Mouse (Mus musculus): ENCODE measurements around the gene Ank2. TPM values are rescaled to one million over a fixed set of nuclear protein-coding genes. Genes with fewer than 3 reads are reported as not detected.
"Not testable (repeated sequence)": the region's sequence is repeated elsewhere in the genome, so short reads cannot be mapped to it uniquely, and the experiment has no call there.

The Ank2 gene
- polyA plus RNA-seq, 1 experiment from 2014 or later = 131 TPM

DNA sequence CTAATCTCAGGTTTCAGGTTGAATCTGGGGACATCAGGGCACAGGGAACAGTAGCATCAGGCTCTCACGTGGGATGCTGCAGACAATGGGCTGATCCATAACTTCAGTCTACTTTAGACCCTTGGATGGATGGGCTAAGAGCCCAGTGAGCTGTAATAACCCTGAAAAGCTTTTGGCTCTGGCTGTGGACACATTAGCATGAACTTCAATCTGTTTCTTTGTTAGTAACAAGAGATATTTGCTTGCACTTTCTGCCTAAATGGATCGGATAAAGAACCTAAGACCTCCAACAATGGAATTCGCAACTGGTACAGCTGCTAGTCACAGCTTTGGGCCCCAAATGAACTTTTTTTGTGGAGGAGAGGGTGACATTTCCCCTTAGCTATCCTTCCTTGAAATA, 94.8 kb downstream of the Ank2 start:
- H3K36me3 ChIP-seq = no peaks in the 10 kb centered on the region
- no peaks in the 10 kb centered on the region for H3K27me3 ChIP-seq
- 44% methylated on average over 3 of the region's 3 CpGs for WGBS
- H3K9me3 ChIP-seq (replicated peaks) = no peaks in the 10 kb centered on the region
- no peak for ATAC-seq (ENCODE audit: low FRiP score)
- H3K4me1 ChIP-seq = peaks cover 25% of the 10 kb centered on the region
- H3K27ac ChIP-seq = no peak overlapping the region
- H3K9ac ChIP-seq = no peak overlapping the region
- H3K4me2 ChIP-seq (replicated peaks) = no peak overlapping the region
- H3K4me3 ChIP-seq = no peak overlapping the region

DNA sequence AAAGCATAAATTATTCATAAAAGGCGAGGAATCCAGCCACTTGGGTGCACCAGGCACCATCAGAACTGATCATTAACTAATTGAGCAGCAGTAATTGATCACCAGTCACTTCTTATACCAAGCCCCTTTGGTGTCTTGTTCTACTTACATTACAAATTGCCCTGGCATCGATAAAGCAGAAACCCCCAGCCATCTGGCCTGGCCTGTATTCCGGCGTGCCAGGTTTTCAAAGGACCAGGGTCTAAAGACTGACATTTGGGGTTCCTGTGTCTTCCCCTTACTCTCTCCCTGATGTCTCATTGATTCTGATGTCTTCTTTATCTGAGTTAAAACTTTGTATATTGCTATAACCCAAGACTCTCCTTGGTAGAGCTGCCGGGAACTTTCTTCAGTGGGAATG, 98.2 kb downstream of the Ank2 start:
- 80% methylated on average over 5 of the region's 5 CpGs for WGBS
- ATAC-seq (ENCODE audit: low FRiP score) = 0 out of 2 replicates have a peak, but pooled peaks have one; percentile 12
- no peak overlapping the region for H3K27ac ChIP-seq

DNA sequence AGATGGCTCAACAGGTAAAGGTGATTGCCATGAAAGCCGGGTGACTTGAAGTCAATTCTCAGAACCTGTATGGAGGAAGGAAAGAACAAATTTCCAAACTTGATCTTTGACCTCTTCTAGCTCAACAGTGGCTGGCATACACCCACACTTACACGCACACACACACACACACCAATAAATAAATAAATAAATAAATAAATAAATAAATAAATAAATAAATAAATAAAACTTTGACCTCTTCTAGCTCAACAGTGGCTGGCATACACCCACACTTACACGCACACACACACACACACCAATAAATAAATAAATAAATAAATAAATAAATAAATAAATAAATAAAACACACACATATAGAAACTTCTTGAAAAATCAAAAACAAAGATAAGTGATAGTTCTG, 98.7 kb downstream of the Ank2 start:
- not testable (repeated sequence) for H3K9ac ChIP-seq; H3K4me2 ChIP-seq (replicated peaks); H3K4me3 ChIP-seq; H3K27ac ChIP-seq; H3K4me1 ChIP-seq; H3K27me3 ChIP-seq; H3K9me3 ChIP-seq (replicated peaks)
- ATAC-seq (ENCODE audit: low FRiP score) = peak; percentile 53; the same call in 1 of the 2 replicates
- peaks cover 10% of the 10 kb centered on the region; the same call in 1 of the 2 replicates for H3K36me3 ChIP-seq
- WGBS = 96% methylated on average over 3 of the region's 3 CpGs

More for the DNA sequence above, 98.2 kb downstream of the Ank2 start:
- Histone ChIP-seq H3K4me2 (replicated peaks) (no peak overlapping the region), H3K4me1 (peaks cover 6% of the 10 kb centered on the region), H3K27me3 (no peaks in the 10 kb centered on the region), H3K36me3 (peaks cover 10% of the 10 kb centered on the region; the same call in 1 of the 2 replicates), H3K9me3 (replicated peaks) (no peaks in the 10 kb centered on the region), H3K4me3 (no peak overlapping the region), H3K9ac (no peak overlapping the region)

DNA sequence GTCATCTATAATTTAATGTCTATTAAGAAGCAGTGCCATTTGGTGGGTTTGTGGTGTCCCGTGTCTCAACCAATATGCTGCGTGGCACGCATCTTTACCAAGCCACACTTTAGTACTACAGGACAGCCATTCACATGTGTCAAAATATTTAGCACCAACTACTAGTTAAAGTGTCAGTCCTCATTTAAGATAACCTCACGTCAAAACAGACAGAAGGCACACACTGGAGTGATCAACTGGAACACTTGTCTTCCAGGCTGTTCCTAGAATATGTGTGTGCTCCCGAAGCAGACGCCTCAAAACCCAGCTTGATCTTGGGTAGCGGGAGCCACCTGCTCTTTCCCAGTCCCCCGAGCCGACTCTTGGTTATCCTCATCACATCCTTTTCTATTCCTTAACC, 101.4 kb downstream of the Ank2 start:
- ATAC-seq (ENCODE audit: low FRiP score) = no peak
- no peak overlapping the region for H3K27ac ChIP-seq

DNA sequence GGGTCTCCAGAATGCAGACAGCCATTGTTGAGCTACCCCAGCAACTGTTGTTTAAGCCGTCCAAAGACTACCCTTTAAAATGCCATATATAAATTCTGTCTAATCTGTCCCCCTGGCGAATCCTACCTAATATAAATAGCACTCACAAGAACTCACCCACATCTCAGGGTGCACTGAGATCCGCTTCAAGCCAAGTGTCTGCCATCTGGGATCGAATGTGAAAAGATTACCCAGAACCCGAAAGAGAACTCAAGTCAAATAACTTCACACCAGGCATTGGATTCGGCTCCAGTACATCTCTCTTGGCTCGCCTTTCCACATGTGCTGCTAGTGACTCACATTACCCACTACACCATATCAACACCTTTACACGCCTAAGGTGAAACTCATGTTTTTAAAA, 103.9 kb downstream of the Ank2 start:
- WGBS = 91% methylated on average over 8 of the region's 8 CpGs
- no peaks in the 10 kb centered on the region for H3K27me3 ChIP-seq
- no peaks in the 10 kb centered on the region for H3K4me1 ChIP-seq

More for the DNA sequence above, 101.4 kb downstream of the Ank2 start:
- H3K4me2 ChIP-seq (replicated peaks) = no peak overlapping the region
- no peak overlapping the region for H3K4me3 ChIP-seq
- H3K36me3 ChIP-seq = peaks cover 10% of the 10 kb centered on the region; the same call in 1 of the 2 replicates
- no peaks in the 10 kb centered on the region for H3K9me3 ChIP-seq (replicated peaks)
- H3K4me1 ChIP-seq = no peaks in the 10 kb centered on the region
- WGBS = 93% methylated on average over 9 of the region's 9 CpGs
- H3K9ac ChIP-seq = no peak overlapping the region
- no peaks in the 10 kb centered on the region for H3K27me3 ChIP-seq

DNA sequence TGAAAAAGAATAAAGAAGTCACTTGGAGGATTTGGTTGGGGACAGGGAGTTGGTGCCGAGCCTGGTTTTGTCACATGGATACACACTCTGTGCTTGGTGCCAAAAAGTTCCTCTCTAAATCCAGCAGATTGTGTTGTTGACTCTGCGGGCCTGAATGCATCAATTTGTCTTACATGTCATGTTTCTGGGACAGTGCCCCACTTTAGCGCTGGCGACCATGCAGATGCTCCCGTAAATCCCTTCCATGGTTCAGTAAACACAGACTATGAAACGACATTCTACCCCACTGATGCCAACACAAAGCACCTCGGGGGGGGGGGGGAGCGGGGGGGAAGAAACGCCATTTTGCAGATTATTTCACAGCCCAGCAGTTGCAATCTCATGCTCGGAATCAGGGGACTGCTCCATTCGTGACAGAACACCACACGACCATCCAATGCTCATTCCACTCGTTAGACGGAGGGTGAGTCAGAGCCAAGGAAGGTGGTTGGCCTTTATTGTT, 112.1 kb downstream of the Ank2 start:
- Histone ChIP-seq H3K4me2 (replicated peaks) (no peak overlapping the region), H3K27me3 (0 out of 2 replicates have a peak, but pooled peaks cover 4% of the 10 kb centered on the region), H3K9ac (no peak overlapping the region), H3K27ac (no peak overlapping the region; the same call in 1 of the 2 replicates), H3K4me1 (no peaks in the 10 kb centered on the region), H3K4me3 (no peak overlapping the region), H3K36me3 (no peaks in the 10 kb centered on the region), H3K9me3 (replicated peaks) (no peaks in the 10 kb centered on the region)
- 22% methylated on average over 14 of the region's 14 CpGs for WGBS
- peak; percentile 91 for ATAC-seq (ENCODE audit: low FRiP score)

More for the DNA sequence above, 103.9 kb downstream of the Ank2 start:
- peaks cover 10% of the 10 kb centered on the region; the same call in 1 of the 2 replicates for H3K36me3 ChIP-seq
- H3K9me3 ChIP-seq (replicated peaks) = no peaks in the 10 kb centered on the region
- no peak overlapping the region for H3K4me2 ChIP-seq (replicated peaks)
- no peak overlapping the region for H3K9ac ChIP-seq
- H3K4me3 ChIP-seq = no peak overlapping the region
- no peak for ATAC-seq (ENCODE audit: low FRiP score)
- H3K27ac ChIP-seq = no peak overlapping the region

DNA sequence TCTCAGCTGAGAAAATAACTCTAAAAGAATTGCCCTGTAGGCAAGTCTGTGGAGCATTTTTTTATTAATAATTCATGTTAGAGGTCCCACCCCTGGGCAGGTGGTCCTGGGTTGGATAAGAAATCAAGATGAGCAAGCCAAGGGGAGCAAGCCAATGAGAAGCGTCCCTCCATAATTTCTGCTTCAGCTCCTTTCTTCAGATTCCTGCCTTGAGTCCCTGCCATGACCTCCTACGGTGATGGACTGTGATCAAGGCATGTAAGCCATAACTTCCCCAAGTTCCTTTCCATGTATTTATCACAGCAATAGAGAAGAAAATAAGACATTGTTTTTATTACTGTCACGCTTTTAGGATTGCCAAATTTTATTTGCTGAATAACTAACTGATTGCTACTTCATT, 115.9 kb downstream of the Ank2 start:
- Histone ChIP-seq H3K4me2 (replicated peaks) (no peak overlapping the region), H3K27me3 (0 out of 2 replicates have a peak, but pooled peaks cover 4% of the 10 kb centered on the region), H3K9me3 (replicated peaks) (no peaks in the 10 kb centered on the region), H3K36me3 (no peaks in the 10 kb centered on the region), H3K4me3 (no peak overlapping the region), H3K27ac (no peak overlapping the region), H3K4me1 (no peaks in the 10 kb centered on the region), H3K9ac (no peak overlapping the region)
- no peak for ATAC-seq (ENCODE audit: low FRiP score)
- 93% methylated on average over 3 of the region's 3 CpGs for WGBS

DNA sequence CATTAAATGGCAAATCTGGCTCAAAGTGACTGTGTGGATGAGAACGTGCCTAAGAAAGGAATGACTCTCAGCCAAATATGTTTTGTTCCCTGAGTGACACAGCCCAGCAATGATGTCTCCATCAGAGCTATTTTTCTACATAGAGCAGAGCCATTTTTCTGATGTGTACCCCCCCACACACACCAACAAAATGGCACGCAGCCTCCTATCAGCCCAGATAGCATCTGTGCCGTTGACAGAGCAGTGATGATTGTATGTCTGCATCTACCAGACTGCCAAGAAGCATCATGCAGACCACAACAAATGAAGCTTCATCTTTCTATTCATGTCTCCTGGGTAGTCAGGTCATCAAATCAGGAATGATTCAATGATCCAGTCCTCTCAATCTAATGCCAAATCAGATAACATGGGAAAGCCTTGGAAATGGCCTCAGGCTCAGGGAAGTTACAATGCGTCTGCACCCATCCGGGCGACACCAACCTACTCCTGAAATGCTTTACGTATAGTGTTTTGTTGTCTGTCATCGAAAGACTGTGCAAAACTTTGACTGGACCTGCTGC, 122.2 kb downstream of the Ank2 start:
- no peak overlapping the region for H3K9ac ChIP-seq
- WGBS = 86% methylated on average over 8 of the region's 8 CpGs
- no peak overlapping the region for H3K4me2 ChIP-seq (replicated peaks)
- no peak overlapping the region for H3K27ac ChIP-seq
- H3K27me3 ChIP-seq = no peaks in the 10 kb centered on the region
- ATAC-seq (ENCODE audit: low FRiP score) = no peak
- H3K9me3 ChIP-seq (replicated peaks) = no peaks in the 10 kb centered on the region
- no peak overlapping the region for H3K4me3 ChIP-seq
- no peaks in the 10 kb centered on the region for H3K36me3 ChIP-seq
- peaks cover 19% of the 10 kb centered on the region for H3K4me1 ChIP-seq

DNA sequence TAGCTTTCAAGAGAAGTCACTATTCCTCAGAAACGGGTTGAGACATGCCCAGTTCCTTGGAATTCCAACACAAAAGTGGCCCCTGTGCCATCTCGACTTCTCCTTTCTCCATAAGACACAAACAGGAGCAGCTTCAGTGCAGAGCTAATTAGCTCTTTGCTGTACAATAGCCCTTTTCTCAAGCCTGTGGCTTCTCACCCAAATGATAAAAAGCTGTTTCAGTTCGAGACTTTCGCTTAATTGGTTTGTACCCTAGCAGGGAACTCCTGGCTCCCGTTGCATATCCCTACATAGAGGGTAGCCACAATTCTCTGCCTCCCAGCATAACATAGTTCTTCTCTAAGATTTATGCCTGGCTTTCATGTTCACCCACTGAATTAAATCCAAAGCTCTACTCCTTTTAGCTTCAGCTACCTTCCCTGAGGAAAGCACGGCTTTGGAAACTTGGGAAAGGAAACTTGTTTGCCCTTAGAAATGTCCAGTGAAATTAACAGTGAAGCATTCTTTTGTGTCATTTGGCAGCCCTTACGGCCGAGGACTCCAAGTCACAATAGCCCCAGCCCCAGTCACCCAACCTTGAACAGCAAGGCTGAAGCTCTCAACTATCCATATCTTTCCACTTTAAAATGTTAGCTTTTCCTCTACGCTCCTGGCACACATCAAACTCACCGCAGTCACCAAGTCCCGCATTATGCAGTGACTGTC, 123.0 kb downstream of the Ank2 start:
- no peaks in the 10 kb centered on the region for H3K9me3 ChIP-seq (replicated peaks)
- H3K27ac ChIP-seq = no peak overlapping the region
- H3K4me1 ChIP-seq = peaks cover 19% of the 10 kb centered on the region
- H3K36me3 ChIP-seq = no peaks in the 10 kb centered on the region
- 39% methylated on average over 11 of the region's 11 CpGs for WGBS
- H3K9ac ChIP-seq = no peak overlapping the region
- ATAC-seq (ENCODE audit: low FRiP score) = no peak
- H3K4me3 ChIP-seq = no peak overlapping the region
- no peak overlapping the region for H3K4me2 ChIP-seq (replicated peaks)
- H3K27me3 ChIP-seq = no peaks in the 10 kb centered on the region

DNA sequence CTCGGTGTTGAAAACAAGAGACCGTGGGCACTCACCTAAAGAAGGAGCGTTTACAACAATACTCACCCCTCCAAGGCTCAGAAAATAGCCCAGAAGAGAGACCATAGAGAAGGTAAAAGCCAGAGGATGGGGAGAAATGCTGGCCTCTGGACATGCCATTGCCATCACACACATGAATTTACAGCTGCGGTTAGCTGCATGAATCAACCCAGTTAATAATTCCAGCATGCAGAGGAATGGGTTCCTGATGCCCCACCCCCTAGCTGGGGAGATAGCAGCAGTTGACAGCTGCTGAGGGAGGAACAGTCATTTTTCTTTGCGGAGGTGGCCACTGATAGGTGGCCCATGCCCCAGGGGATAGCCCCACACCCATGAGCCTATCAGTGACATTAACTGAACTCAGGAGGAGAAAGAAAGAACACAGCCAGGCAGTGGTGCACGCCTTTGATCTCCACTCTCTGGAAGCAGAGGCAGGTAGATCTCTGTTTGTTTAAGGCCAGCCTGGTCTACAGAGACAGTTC, 124.9 kb downstream of the Ank2 start:
- no peak overlapping the region for H3K9ac ChIP-seq
- H3K4me1 ChIP-seq = peaks cover 19% of the 10 kb centered on the region
- H3K4me3 ChIP-seq = no peak overlapping the region
- no peak overlapping the region for H3K4me2 ChIP-seq (replicated peaks)
- no peaks in the 10 kb centered on the region for H3K9me3 ChIP-seq (replicated peaks)
- ATAC-seq (ENCODE audit: low FRiP score) = no peak
- WGBS = 93% methylated on average over 6 of the region's 6 CpGs
- H3K36me3 ChIP-seq = no peaks in the 10 kb centered on the region
- no peak overlapping the region for H3K27ac ChIP-seq
- H3K27me3 ChIP-seq = no peaks in the 10 kb centered on the region

DNA sequence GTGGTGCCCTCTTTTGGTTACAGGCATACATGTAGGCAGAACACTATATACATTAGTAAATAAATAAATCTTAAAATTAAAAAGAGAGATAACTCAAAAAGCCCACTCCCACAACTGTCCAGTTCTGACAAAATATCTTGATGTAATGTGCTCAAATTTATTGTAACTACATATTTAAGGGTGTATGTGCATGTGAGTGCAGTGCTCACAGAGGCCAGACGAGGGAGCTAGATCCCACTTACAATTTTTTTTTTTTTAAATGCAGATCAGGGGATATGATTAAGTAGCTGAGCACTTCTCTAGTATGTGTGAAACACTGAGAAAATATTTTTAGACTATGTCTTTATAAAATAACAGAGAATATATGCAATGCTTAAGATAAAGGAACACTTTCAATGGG, 127.4 kb downstream of the Ank2 start:
- peaks cover 12% of the 10 kb centered on the region for H3K4me1 ChIP-seq
- no peak overlapping the region for H3K4me2 ChIP-seq (replicated peaks)
- no peak overlapping the region for H3K27ac ChIP-seq
- H3K9ac ChIP-seq = no peak overlapping the region
- no peaks in the 10 kb centered on the region for H3K27me3 ChIP-seq
- no peak overlapping the region for H3K4me3 ChIP-seq
- no peak for ATAC-seq (ENCODE audit: low FRiP score)
- no peaks in the 10 kb centered on the region for H3K36me3 ChIP-seq
- no peaks in the 10 kb centered on the region for H3K9me3 ChIP-seq (replicated peaks)
- 90% methylated on average over 1 of the region's 1 CpGs for WGBS

DNA sequence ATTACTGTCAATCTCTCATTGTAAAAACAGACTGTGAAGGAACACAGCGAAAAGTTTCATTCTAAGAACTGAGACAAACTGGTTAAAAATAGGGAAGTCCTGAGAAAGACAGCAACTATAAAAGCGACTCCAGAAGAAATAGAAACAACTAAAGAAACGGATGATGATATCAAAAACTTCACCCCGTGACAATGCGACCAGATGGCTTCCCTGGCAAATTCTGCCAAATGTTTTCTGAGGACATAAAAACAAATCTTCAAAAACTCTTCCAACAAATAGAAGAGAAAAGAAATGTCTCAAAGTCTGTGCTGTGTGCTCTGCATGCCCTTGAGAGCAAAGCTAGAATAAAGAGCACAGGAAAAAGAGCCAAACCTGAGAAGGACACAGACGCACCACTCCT, 129.6 kb downstream of the Ank2 start:
- no peak for ATAC-seq (ENCODE audit: low FRiP score)
- H3K9me3 ChIP-seq (replicated peaks) = no peaks in the 10 kb centered on the region
- no peak overlapping the region for H3K9ac ChIP-seq
- no peak overlapping the region for H3K27ac ChIP-seq
- no peak overlapping the region for H3K4me2 ChIP-seq (replicated peaks)
- peaks cover 2% of the 10 kb centered on the region; the same call in 1 of the 2 replicates for H3K4me1 ChIP-seq
- no peak overlapping the region for H3K4me3 ChIP-seq
- WGBS = 87% methylated on average over 6 of the region's 6 CpGs
- H3K27me3 ChIP-seq = no peaks in the 10 kb centered on the region
- no peaks in the 10 kb centered on the region for H3K36me3 ChIP-seq

Data from hindbrain, embryonic 12.5 days (tissue).